Mouse (Mus musculus): ENCODE data around the gene Ppp1r13l.

GRCm38 (mm10) chr7:19325262-19326199 is 34.0 kb upstream of the Ppp1r13l start:
- no peak for TF ChIP-seq POLR2A (IDR thresholded peaks at IDR 0.05; ENCODE audit: borderline replicate concordance, extremely low read depth, insufficient read depth, insufficient read length, poor library complexity, severe bottlenecking)
- TF ChIP-seq CTCF (IDR thresholded peaks at IDR 0.05; ENCODE audit: borderline replicate concordance, extremely low read depth, insufficient read depth, insufficient read length): no peak

Data from brain, embryonic 14.5 days (tissue).